Mouse (Mus musculus) urinary bladder, postnatal 4 days (tissue): ENCODE measurements around the gene Sord.
A peak's percentile ranks its signal among the peaks of the same experiment; 100 is the strongest.
"Not testable (repeated sequence)": the region's sequence is repeated elsewhere in the genome, so short reads cannot be mapped to it uniquely, and the experiment has no call there.

Source experiments
- DNase-seq, 2 experiments: peaks; one replicate each; pipeline ENCODE4 v3.0.0; 2021 to 2022; ENCODE audit warnings: low spot score in 2 of 2

Sord gene

DNA sequence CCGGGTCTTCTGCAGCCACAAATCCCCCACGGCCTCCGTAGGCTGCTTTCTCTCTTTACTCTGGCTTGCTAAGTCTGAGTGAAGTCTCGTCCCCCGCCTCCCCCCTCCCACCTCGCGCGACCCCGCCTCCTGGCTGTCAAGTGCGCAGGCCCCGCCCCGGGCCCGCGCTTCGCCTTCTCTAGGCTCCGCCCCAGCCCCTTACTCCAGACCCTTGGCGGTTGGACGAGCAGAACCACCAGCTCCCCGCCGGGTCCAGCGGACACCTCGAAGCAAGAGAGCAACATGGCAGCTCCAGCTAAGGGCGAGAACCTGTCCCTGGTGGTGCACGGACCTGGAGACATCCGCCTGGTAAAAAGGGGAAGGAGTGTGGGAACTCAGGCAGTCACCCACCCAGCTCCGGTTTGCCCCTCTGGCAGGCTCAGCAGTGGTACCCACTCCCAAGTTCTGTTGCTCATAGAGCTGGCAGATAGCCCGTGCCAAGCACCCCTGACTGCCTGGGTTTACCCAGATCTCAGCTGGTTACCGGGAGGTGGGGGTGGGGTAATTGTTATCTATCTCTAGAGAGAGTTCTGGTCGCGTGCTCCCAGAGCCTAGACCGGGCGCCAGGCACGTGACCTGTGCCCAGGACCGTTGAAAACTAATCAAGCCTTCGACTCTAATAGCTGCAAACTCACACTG, at the start of gene Sord:
TSS of gene Sord (plus strand) at position 139 of the 678 bp plus-strand sequence.
- DNase-seq, result peak; percentile 73 to 74

DNA sequence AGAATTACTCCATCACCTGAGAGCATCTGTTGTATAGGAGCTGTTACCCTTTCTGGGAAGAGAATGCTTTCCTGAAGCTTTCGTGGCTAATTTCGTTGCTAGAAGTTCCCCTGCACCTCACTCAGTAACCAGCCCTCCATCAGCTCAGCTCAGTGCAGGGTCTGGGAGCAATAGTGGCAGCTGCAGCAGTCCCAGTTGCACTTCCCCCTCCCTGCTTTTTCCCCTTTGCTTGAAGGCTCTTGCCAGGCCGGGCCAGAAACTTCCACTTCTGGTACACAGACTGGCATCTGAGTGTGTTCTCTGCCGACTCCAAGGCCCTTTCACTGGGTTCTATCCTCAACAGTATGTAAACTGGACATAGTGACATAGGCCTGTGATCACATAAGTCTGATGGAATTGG, 49.5 kb upstream of the Sord start:
- DNase-seq, result no peak

DNA sequence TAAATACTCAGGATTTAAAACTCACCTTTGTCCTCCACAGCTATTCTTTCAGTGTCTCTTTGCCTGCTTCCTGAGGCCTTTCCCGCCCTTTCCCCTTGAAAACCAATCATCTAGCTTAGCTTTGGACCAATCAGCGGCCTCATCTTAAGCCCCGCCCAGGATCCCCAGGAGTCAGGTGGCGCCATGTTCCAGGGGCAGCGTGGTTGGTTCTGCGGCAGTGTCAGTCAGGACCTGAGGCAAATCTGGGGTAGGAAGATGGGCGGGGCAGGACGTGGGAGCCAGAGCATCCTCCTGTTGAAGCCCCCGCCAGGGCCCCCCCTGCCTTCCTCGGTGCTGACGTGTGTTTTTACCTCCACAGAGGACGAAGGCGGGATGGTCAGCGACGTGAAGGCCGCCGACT, 48.4 kb upstream of the Sord start, which contains the start of the genes Patl2 and Terb2:
TSS of gene Patl2 (minus strand) at position 84 of the 400 bp plus-strand sequence.
TSS of gene Terb2 (plus strand) at position 167 of the 400 bp plus-strand sequence.
- no peak for DNase-seq

DNA sequence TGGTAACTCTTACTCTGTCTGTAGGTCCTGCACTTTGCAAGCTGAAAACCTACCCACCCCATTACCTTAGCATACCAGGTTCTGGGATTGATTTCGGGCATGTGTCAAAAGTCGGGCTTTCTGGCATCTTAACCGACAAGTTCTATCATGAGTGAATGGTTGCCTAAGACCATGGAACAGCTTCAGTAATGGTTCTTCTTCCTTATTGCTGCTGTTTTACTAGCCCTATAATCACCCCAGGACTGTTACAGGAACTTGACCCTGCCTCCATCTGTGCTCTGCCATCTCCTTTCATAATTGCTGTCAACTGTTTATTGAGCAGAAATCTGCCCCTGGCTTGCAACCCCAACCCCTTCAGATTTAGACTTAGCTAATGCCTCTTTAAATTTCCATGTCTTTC, 47.8 kb upstream of the Sord start:
- DNase-seq, result no peak

DNA sequence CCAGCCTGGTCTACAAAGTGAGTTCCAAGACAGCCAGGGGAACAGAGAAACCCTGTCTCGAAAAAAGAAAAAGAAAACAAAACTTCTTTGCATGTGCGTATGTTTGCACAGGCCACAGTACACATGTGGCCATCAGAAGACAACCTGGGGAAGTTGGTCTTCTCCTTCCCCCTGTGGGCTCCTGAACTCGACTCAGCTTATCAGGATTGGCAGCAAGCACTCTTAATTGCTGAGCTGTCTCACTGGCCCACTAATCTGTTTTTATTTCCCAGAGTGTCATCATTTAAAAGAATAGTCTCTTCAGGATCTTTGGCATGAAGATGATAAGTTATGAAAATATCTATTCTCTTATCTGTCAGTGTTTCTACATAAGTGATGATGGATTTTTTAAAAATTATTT, 42.7 kb upstream of the Sord start:
- no peak for DNase-seq

DNA sequence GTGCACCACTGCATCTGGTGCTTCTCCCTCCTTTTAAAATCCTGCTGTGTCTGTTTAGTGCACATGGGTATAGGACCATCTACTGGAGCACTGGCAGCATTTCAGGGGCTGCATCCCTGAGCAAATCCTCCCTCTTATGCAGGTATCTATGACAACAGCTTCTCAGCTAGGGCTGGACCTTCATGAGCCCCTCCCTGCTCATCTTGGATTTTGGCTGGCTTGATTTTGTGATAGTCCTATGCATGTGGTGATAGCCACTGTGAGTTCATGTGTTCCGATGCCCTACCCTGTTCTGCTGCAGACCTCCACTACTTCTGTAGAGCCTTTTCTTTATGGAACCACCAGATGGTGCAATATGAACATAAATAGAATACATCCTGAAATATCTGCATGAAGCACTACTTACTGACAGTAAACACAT, 40.0 kb upstream of the Sord start:
- no peak for DNase-seq

DNA sequence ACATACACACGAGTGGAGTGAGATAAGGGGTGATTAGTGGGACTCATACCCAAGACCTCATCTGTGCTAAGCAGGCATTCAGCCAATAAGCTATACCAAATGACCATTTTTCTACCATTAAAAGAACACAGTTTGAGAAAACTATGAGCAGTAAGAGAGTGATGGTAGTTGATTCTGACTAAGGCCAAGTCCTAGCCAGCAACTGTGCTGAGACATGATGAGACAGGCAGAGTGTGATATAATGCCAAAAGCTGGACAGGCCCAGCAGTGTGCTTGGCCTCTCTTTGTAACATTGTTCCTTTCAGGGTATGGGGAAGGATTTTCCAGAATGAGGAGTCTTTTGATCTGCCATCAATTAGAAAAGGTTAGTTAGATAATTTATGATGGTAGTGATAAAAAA, 33.0 kb upstream of the Sord start:
- no peak for DNase-seq

DNA sequence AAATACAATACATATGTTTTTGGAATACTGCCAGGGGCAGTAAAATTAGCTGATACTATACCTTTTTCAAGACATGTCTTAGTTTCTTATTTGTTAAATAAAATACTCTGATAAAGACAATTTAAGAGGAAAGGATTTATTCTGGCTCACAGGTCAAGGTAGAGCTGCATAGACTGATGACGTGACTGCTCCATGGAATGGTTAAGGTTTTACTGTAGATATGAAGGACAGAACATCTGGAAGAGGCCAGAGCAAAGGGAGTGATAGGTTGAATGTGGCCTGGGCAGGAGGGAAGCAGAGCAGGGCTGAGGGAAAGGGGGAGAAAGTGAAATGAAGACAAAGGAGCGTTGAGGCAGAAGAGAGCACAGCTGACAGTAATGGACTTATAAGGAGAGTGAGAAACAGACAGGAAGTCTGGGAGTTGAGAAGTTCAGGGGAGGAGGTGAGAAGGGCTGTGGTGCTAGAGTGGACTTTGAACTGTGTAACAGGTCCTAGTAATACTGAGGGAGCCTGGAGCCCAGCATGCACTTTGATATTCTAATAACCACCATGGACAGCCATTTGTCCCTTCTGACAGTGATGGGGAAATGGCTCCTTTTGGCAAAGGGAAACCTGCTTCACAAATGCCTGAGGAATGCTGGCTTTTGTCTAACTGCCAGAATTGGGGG, 28.0 kb upstream of the Sord start:
- no peak for DNase-seq

DNA sequence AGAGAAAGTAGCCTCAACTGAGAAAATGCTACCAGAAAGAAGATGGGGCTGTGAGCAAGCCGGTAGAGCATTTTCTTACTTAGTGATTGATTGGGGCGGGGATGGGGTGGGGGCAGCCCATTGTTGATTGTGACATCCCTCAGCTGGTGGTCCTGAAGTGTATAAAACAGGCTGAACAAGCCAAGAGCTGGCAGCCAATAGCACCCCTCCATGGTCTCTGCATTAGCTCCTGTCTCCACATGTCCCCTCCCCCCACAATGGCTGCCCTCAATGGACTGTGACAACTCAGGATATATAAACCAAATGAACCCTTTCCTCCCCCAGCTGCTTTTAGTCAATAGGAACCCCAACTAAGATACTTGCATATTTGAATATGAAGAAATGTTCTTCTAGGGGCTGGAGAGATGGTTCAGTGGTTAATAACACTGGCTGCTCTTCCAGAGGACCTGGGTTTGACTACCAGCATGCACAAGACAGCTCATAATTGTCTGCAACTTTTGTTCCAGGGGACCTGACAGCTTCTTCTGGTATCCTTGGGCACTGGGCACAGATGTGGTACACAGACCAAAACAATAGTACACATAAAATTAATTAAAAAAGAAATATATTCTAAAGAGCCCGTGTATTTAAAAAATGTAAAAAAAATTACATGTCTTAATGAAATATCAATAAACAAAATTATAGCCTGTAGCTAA, 23.9 kb upstream of the Sord start:
- no peak for DNase-seq

DNA sequence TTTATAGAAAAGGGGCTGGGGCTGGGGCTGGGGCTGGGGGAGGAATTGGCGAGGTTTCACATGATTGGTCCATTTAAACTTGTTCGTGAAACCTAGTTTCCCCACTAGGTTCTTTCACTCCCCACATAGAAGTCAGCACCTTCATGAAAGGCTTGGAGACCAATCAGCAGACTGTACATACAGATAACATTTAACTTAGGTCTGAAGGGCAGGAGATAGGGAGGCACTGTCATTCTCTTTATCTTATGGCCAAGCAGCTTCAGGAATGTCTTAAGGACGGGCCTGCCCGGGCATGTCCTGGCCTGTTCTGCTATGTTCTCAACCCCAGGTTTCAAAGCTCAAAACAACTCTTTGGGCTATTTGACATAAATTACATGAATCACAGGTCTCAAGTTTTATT, 17.5 kb upstream of the Sord start:
- not testable (repeated sequence) for DNase-seq

DNA sequence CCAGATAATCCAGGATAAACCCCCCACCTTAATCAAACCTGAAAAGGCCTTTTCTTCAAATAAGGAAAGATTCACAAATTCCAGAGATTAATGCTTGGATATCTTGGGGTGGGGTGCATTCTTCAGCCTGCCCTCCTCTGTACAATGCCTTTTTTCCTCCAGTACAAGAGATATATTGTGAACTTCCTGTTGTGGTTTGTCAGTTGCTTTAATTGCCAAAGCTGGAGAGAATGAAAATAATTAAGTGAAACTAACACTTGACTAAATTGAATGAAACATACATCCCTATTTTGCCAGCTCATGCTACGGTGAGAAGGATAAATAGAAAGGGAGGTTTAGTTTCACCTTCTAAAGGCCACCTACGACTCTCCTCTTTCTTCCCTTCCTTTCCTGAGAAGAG, 16.3 kb upstream of the Sord start:
- no peak for DNase-seq

DNA sequence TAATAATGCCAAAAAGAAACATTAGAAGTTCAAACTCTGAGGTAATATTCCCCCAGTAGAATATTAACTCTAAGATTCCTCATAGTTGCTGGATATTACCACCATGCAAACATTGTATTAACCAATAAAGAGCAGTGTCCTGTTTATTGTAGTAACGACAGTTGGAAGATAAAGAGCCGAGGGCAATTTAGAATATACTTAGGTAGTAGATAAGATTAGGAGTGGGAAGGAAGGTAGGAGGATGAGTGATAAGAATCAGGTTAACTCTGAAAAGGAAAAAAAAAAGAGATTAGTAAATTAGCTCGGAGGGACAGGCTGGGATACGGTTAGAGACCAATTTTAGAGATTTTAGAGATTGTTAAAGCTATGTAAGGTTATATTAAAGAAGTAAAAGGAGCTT, 13.2 kb upstream of the Sord start:
- DNase-seq, result no peak

DNA sequence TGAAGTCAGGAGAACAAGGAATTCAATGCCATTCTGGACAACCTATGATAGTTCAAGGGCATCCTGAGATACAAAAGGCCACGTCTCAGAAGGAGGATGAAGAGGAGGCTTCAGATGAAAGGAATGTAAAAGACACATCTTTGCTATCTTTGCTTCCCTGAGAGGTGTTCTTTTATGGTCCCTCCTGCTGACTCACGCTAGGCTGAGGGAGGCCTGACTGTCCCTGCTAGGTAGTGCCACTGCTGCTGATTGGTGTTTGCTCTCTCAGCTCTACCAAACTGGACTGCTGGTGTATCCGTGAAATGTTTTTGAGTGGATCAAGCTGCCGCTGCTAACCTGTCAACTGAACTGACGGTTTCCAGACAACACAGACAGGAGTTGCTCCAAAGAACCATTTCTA, 12.8 kb upstream of the Sord start:
- peak in 1 of 2 experiments; percentile 43 for DNase-seq

DNA sequence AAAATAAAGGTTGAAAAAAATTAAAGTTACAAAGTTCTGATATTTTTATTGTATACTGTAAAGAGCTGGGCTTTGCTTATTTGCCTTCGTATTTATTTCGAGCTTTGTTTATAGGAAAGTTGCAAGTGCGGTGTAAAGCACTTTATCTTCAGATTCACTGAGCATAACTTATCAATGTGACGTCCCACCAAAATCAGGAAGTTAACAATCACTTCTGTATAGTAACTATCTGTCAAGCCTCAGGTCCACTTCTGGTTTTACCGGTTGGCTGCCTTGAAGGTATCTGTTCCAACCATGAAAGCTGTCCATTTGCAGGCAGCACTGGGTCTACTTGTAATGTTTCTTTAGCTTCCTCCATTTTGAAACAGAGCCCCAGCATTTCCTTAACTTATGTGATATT, 12.3 kb upstream of the Sord start:
- peak in 1 of 2 experiments; percentile 16 for DNase-seq

DNA sequence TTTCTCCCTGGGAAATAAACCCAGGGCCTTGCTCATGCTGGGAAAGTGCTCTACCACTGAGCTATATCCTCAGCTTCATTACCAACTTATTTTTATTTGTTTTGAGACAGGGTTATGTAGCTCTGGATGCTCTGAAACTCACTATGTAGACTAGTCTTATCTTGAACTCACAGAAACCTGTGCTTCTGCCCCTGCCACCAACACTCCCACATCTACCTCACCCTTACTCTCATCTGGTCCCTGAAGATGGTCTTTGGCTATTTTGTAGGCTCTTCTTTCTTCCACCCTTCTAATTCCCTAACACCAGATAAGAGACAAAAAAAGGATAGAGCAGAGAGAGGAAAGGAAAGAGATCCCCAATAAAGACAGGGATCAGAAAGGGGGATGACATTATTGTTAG, 10.9 kb upstream of the Sord start:
- no peak for DNase-seq

DNA sequence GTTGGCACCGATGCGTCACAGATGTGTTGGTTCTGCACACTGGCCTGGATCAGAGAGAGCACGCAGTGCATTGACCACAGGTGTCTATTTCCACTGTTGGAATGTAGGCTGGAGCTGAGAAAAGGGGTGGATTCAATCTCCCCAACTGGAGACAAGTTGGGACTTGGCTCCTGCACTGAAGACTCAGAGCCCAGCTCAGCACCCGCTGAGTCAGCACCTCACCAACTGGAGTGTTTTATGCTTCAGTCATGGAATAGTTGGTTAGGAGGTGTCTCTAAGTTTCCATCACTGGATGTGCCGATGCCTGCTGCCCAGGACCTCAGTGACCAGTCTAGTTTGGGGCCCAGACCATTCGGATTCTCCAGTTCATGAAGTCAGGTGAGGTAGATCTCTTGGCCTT, 4.2 kb upstream of the Sord start:
- no peak for DNase-seq

DNA sequence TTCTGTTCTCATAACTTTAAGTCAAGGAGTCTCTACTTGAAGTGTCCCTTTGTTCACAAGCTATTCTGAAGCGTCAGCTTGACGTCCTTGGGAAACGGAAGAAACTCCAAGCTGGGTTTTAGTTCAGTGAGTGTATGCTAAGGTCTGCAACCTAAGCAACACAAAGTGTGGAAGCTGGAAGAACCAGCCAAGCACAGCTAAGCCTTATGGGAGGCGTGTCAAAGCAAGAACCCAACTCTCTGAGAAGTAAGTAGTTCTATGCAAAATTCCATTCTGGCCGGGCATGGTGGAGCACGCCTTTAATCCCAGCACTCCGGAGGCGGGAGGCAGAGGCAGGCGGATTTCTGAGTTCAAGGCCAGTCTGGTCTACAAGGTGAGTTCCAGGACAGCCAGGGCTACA, 2.9 kb upstream of the Sord start:
- DNase-seq, result no peak

DNA sequence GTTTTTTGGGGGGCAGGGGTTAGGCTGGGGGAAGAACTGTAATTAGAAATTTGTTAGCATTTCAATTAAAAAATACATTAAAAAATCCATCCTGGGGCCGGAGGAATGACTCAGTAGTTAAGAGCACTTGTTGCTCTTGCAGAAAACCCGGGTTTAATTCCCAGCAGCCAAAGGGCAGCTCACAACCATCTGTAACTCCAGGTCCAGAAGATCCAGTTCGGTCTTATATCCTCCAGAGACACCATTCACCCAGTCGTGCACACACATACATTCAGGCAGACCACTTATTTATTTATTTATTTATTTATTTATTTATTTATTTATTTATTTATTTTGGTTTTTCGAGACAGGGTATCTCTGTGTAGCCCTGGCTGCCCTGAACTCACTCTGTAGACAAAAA, 1.2 kb upstream of the Sord start:
- no peak for DNase-seq

DNA sequence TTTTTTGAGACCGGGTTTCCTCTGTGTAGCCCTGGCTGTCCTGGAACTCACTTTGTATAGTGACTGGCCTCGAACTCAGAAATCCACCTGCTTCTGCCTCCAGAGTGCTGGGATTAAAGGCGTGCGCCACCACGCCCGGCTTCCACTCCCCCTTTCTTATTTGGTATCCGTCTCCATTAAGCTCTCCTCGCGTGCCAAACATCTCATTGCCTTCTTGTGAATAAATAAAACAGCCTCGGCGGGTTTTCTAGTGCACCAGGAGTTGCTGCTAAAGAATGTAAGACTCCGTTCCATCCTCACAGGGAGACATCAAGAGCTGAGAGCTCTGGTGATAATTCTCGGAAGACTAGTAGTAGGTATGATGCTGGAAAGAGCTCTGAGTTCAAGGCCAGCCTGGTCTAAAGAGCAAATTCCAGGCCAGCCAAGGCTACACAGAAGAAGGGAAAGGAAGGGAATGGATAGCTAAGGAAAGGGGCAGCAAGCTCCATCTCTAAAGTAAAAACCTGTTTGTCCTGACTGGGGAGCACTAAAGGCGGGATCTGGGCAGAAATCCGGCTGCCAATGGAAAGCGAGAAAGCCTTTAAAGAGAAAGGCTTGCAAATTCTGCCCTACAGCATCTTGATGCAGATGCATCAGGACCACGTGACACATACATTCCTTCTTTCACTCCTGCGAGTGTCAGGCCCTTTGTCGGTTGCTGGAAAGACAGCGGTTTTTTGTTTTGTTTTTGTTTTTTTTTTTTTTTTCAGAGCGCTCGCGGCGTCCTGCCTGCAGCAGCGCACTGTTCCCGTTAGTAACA, 591 bp upstream of the Sord start:
- DNase-seq, result peak in 1 of 2 experiments; percentile 26

DNA sequence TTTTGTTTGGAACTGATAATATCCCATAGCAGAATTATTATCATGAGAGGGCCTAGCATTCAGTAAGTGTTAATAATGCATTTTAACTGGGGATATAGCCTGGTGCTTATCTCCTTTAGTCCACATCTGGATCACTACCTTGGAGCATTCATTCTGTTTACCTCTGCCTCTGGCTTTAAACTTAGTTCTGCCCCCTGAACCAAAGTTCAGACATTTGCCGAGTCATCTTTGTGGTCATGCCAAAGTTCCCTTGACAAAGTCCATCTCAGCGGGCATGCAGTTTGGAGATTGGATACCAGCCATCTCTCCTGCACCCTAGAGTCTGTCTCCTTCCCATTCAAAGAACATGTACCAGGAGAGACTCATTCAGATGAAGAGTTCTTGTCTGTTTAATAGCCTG, 876 bp downstream of the Sord start:
- DNase-seq, result no peak

DNA sequence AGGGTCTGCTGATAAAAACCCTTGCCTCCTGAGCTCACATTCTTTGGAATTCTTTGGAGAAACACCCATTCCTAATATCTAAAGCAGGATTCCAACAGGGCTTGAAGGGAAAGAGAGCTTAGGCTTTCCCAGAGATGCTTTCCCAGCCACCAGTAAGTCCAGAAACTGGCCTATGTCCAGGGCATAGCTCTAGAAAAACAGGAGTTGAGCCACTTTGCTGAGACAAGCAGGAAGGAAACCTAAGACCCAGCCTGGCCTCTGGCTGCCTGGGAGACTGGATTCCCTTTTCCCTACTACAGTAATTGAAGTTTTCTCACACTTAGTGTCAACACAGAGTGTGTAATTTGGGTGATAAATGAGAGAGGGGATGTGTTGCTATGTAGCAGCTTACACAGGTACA, 1.8 kb downstream of the Sord start:
- DNase-seq, result no peak

DNA sequence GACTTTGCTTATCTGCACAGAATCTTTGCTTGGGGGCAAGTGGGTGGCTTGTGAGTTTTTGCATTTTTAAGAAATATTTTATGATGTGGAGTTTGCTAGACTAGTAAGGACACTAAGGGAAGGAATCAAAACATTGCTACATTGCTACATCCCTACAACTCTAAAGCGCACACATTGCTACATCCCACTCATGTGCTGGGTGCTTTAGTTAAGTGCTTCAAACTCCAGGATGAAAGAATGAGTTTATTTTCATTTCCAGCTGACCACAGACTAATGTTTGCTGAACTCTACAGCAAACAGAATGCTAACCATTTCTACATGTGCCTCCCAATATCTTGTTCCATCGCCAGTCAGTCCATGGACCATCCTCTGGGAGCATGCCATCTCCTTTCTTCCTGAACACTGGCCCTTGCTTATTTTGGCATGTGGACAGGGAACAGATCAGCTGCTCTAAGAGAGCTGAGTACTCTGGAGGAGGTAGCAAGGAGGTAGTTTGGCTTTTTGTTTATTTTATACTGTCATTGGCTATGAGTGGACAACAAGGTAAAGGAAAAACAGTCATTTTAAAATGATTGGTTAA, 3.4 kb downstream of the Sord start:
- DNase-seq, result no peak
